Mouse (Mus musculus) megakaryocyte, embryonic 14.5 days (primary cell): ENCODE measurements around the gene Slc41a1. TPM values are rescaled to one million over a fixed set of nuclear protein-coding genes. Genes with fewer than 3 reads are reported as not detected.

Experiments used
- H3K27me3 ChIP-seq: replicated peaks from 2 replicates; pipeline ENCODE3; 2012; ENCODE audit warnings: inconsistent platforms
- H3K36me3 ChIP-seq: replicated peaks from 2 replicates; pipeline ENCODE3; 2012; ENCODE audit warnings: low read length, inconsistent platforms, mixed read lengths
- H3K4me1 ChIP-seq: 2 replicates; pipeline ENCODE4 v1.6.1; 2012; ENCODE audit warnings: inconsistent platforms
- H3K4me3 ChIP-seq: replicated peaks from 2 replicates; pipeline ENCODE3; 2012; ENCODE audit warnings: moderate library complexity, mild to moderate bottlenecking, inconsistent platforms
- H3K9me3 ChIP-seq: 2 replicates; pipeline ENCODE4 v1.6.1; 2012; ENCODE audit warnings: inconsistent platforms
- FLI1 ChIP-seq: IDR thresholded peaks from 2 replicates; pipeline ENCODE4 v1.6.1; 2012; ENCODE audit warnings: low read length, inconsistent platforms, mixed read lengths
- GATA1 ChIP-seq: IDR thresholded peaks from 3 replicates; pipeline ENCODE4 v1.6.1; 2012; ENCODE audit warnings: mixed read lengths, low read length, inconsistent platforms, borderline replicate concordance
- polyA plus RNA-seq: library from polyadenylated mRNA; stranded (reverse); fragments of >175 nt; gene quantifications from 2 replicates; pipeline ENCODE4 v1.2.3, GENCODE M21; 2012; ENCODE audit warnings: low replicate concordance; ENCODE audit not compliant: insufficient read depth

The Slc41a1 gene
- polyA plus RNA-seq, 1 experiment, result 8.1 TPM

- TF ChIP-seq GATA1 (no peak), FLI1 (no peak)
- Histone ChIP-seq H3K36me3 (no peaks in the 10 kb centered on the region), H3K27me3 (peaks cover 26% of the 10 kb centered on the region), H3K9me3 (peaks cover 11% of the 10 kb centered on the region), H3K4me1 (peaks cover 16% of the 10 kb centered on the region; the same call in 1 of the 2 replicates), H3K4me3 (no peak overlapping the region)
Measured at GRCm38 (mm10) chr1:131823563-131823962, 3.7 kb upstream of the Slc41a1 start.

DNA sequence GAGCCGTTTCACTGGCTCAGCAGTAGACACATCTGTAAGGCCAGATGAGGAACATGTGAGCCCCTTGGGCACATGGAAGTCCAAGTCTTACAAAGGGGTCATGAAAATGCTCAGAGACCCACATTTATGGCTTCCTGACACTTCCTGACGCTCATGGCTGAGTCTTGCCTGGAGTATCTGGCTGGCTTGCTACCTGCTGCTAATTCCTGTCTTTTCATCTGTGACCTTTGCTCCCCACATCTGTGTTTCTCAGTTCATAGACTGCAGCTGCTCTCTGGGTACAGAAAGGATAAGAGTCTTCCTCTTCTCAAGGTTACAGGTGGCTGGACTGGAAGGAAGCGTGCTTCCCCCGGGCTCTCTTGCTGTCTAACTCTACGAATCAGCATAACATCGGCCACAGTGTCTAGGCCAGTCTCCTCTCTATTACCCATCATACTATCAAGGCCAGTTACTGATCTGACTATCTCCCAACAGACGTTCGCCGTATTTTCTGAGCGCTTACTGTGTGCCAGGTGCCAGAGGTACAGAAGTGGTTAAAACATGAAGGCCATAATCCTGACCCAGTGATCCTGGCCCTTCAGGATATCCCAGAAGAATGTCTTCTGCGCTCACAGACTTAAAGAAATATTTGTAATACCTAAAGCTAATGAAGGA lies 2.6 kb upstream of the Slc41a1 start:
- no peak overlapping the region for H3K4me3 ChIP-seq
- H3K27me3 ChIP-seq, result peaks cover 18% of the 10 kb centered on the region
- TF ChIP-seq FLI1, result no peak
- TF ChIP-seq GATA1, result no peak

GRCm38 (mm10) chr1:131827787-131828258 lies 530 bp downstream of the Slc41a1 start:
- Histone ChIP-seq H3K9me3 (no peaks in the 10 kb centered on the region), H3K4me3 (peak overlapping the region; percentile 95), H3K36me3 (peaks cover 33% of the 10 kb centered on the region), H3K4me1 (peaks cover 58% of the 10 kb centered on the region), H3K27me3 (peaks cover 12% of the 10 kb centered on the region)
- TF ChIP-seq FLI1 (no peak), GATA1 (no peak)

More for the DNA sequence above, 2.6 kb upstream of the Slc41a1 start:
- Histone ChIP-seq H3K9me3 (no peaks in the 10 kb centered on the region), H3K4me1 (peaks cover 27% of the 10 kb centered on the region), H3K36me3 (peaks cover 2% of the 10 kb centered on the region)

DNA sequence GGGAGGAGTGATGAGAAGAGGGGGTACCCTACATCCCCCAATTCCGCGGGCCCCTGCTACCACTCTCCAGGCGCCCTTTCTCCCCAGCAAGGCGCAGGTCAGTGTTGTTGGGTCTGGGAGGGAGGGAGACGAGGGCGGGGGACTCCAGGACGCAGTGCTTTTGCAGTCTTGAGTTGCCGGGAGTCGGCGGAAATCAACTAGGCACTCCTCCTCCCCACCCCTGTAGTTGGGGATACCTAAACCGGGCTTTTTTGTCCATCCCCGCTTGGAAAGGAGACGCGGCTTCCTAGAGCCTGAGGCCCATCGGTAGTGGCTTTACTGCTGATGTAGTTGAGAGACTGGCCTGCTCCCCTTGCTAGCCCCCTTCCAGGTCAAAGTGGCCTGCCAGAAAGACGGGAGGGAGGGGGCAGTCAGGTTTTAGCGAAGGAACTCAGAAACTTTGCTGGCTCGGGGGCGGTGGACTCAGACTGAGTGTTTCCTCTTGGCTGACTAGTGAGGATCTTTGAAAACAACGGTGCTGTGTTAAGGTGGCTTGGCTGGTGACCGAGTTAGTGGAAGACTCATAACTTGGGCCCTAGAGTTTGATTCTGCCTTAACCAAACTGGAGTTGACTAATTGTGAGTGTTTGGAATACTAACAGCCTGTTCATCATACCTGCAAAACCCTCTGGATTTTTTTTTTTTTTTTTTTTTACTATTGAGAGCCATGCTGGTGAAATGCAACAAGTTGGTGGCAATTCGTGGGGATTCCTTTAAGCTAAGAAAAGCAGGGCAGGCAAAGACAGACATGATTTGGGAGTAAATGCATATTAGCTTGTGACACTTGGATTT lies 1.2 kb downstream of the Slc41a1 start:
- Histone ChIP-seq H3K9me3 (no peaks in the 10 kb centered on the region), H3K4me1 (peaks cover 62% of the 10 kb centered on the region), H3K27me3 (peaks cover 8% of the 10 kb centered on the region), H3K36me3 (peaks cover 40% of the 10 kb centered on the region), H3K4me3 (peak overlapping the region; percentile 95)
- TF ChIP-seq GATA1 (no peak), FLI1 (no peak)

GRCm38 (mm10) chr1:131829279-131829678 lies 2.0 kb downstream of the Slc41a1 start:
- Histone ChIP-seq H3K9me3 (no peaks in the 10 kb centered on the region), H3K4me3 (peak overlapping the region; percentile 95), H3K4me1 (peaks cover 66% of the 10 kb centered on the region), H3K27me3 (peaks cover 6% of the 10 kb centered on the region), H3K36me3 (peaks cover 47% of the 10 kb centered on the region)
- TF ChIP-seq FLI1, result no peak
- TF ChIP-seq GATA1, result no peak

DNA sequence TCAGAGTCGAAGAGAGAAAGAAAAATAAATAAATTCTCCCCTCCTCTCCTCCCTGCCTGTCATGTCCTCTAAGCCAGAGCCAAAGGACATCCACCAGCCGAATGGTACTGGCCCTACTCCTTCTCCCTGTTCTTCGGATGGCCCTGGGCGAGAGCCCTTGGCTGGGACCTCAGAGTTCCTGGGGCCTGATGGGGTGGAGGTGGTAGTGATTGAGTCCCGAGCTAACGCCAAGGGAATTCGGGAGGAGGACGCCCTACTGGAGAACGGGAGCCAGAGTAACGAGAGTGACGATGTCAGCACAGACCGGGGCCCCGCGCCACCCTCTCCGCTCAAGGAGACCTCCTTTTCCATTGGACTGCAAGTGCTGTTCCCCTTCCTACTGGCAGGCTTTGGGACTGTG lies 3.3 kb downstream of the Slc41a1 start:
- no peak for TF ChIP-seq GATA1
- TF ChIP-seq FLI1, result no peak
- H3K27me3 ChIP-seq, result no peaks in the 10 kb centered on the region
- H3K36me3 ChIP-seq, result peaks cover 60% of the 10 kb centered on the region
- H3K9me3 ChIP-seq, result no peaks in the 10 kb centered on the region
- H3K4me1 ChIP-seq, result peaks cover 79% of the 10 kb centered on the region
- no peak overlapping the region for H3K4me3 ChIP-seq

DNA sequence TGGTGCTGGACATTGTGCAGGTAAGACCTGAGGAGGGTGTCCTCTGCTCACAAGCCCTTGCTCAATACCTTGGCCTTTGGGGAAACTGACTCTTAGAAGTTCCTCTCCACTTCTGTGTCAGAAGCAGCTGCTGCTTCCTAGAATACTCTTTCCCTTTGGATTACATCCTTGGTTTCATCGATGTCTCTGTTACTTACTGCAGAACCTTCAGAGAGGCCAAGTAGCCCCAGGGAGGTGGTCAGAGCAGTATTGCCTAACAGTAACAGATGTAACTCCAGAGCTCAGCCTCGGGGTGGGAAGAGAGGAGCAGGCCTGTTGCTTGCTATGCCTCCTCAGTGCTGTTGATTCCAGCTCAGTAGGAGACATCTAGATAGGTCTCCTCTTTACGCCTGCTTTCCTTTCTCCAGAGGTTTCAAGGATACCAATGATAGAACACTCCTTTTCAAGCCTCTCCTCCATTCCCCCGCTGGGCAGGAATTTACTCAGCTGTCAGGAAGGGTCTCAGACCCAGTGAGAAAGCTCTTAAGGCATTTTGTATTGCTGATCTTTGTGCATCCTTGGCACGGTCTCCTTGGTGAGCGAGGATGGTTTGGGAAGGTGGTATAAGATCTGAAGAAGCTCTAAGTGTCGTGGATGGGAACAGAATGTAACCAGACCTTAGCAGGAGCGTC lies 3.8 kb downstream of the Slc41a1 start:
- Histone ChIP-seq H3K4me3 (no peak overlapping the region), H3K9me3 (no peaks in the 10 kb centered on the region), H3K36me3 (peaks cover 65% of the 10 kb centered on the region), H3K4me1 (peaks cover 85% of the 10 kb centered on the region), H3K27me3 (no peaks in the 10 kb centered on the region)
- TF ChIP-seq FLI1 (no peak), GATA1 (no peak)

DNA sequence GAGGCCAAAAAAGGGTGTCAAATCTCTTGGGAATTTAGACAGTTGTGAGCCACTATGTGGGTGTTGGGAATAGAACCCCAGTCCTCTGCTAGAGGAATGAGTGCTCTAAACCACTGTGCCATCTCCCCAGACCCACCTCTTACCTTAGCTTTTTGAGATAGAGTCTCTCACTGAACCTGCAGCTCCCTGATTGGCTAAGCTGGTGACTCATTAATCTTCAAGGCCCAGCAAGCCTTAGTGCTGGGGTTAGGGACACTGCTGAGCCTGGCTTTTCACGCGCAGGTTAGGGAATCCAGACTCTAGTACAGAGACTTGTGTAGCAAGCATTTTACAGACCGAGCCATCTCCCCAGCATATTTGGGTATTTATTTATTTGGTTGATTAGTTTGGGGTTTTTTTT lies 9.7 kb downstream of the Slc41a1 start:
- peaks cover 76% of the 10 kb centered on the region for H3K4me1 ChIP-seq
- no peak overlapping the region for H3K4me3 ChIP-seq
- no peaks in the 10 kb centered on the region for H3K9me3 ChIP-seq
- H3K27me3 ChIP-seq, result no peaks in the 10 kb centered on the region
- no peak for TF ChIP-seq GATA1
- TF ChIP-seq FLI1, result no peak
- peaks cover 89% of the 10 kb centered on the region for H3K36me3 ChIP-seq

DNA sequence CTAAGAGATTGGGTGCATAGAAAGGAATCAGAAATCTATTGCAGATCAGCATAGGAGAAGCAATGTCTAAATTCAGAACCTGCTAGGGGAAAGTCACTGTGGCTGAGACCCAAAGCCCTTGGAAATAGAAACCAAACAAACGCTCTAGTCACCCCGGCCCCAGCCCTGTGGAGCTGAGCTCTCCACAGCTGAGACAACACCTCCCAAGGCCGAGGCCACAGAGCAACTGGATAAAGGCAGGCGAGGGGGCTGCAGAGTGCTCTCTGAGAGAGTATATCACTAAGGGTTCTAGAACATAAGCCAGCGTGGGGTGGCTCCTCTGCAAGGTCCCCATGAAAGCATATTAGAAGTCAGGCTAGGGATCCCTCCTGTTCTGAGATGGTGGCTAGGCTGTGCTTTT lies 11.2 kb downstream of the Slc41a1 start:
- peaks cover 90% of the 10 kb centered on the region for H3K36me3 ChIP-seq
- no peaks in the 10 kb centered on the region for H3K9me3 ChIP-seq
- no peaks in the 10 kb centered on the region for H3K27me3 ChIP-seq
- no peak overlapping the region for H3K4me3 ChIP-seq
- TF ChIP-seq FLI1, result no peak
- TF ChIP-seq GATA1, result no peak
- peaks cover 60% of the 10 kb centered on the region for H3K4me1 ChIP-seq
